In the genomic region with DNA sequence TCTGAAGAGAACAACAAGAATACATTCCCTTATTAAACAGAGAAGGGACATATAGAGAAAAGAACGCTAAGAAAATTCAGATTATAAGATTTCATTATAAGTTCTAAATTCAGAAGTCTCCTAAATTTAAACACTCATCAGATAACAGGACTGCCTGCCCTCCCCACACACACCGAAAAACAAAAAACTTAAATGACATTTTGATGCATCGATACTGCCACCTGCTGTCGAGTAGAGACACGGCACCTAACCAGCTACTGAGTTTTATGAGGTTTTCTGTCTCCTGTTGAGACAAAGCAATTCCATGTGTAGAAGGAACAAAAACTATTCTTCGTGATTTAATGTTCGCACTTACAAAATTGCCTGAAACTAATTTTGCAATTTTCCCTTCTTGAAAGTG, we compare ENCODE assay signal across 8 mouse cellular contexts. TPM values are rescaled to one million over a fixed set of nuclear protein-coding genes. Genes with fewer than 3 reads are reported as not detected.
A peak's percentile ranks its signal among the peaks of the same experiment; 100 is the strongest.
DNase-seq lines count a peak whose midpoint lies in the region; ATAC-seq lines count a peak whose summit lies in the region.

No protein-coding gene starts in this region.

- peak; percentile 54 for ATAC-seq in CD4-positive, CD25-positive, alpha-beta regulatory T cell, adult 4 months
- no peak for ATAC-seq in heart, embryonic 15.5 days (replicated peaks; ENCODE audit: insufficient number of reproducible peaks, insufficient read depth, low FRiP score, low read depth)
- ATAC-seq in liver, embryonic 11.5 days (replicated peaks; ENCODE audit: low FRiP score): peak; percentile 74

- peak overlapping the region; percentile 89 for H3K4me2 ChIP-seq in heart, embryonic 15.5 days
- H3K4me2 ChIP-seq in liver, embryonic 11.5 days: peak overlapping the region; percentile 70

- no peaks in the 10 kb centered on the region for H3K9me3 ChIP-seq in forebrain, embryonic 10.5 days
- no peaks in the 10 kb centered on the region for H3K9me3 ChIP-seq in heart, embryonic 15.5 days (replicated peaks)
- H3K9me3 ChIP-seq in liver, embryonic 11.5 days (ENCODE audit: control insufficient read depth, low read length): no peaks in the 10 kb centered on the region

- H3K27me3 ChIP-seq in forebrain, embryonic 10.5 days (ENCODE audit: poor library complexity, severe bottlenecking): no peaks in the 10 kb centered on the region
- H3K27me3 ChIP-seq in heart, embryonic 15.5 days: no peaks in the 10 kb centered on the region
- no peaks in the 10 kb centered on the region for H3K27me3 ChIP-seq in liver, embryonic 11.5 days (replicated peaks; ENCODE audit: control insufficient read depth, insufficient read depth, low read length)

- H3K36me3 ChIP-seq in forebrain, embryonic 10.5 days (replicated peaks): no peaks in the 10 kb centered on the region
- H3K36me3 ChIP-seq in heart, embryonic 15.5 days: no peaks in the 10 kb centered on the region
- no peaks in the 10 kb centered on the region for H3K36me3 ChIP-seq in liver, embryonic 11.5 days (ENCODE audit: control insufficient read depth, insufficient read depth, low read length)

- peak; percentile 20 for DNase-seq in brain, embryonic 18.5 days (ENCODE audit: low read depth, low spot score)
- peak; percentile 67 for DNase-seq in forebrain, embryonic 10.5 days (ENCODE audit: extremely low spot score, low spot score)
- peak; percentile 76 for DNase-seq in kidney, postnatal 10 days
- peak; percentile 41 for DNase-seq in liver, embryonic 11.5 days (ENCODE audit: low spot score)
- peak; percentile 1 to 33 for DNase-seq in natural killer cell, adult 2 months (ENCODE audit: low spot score in 2 of 2)
- DNase-seq in testis, postnatal 10 days (ENCODE audit: low spot score): peak; percentile 65

- H3K4me3 ChIP-seq in forebrain, embryonic 10.5 days: peak overlapping the region; percentile 52
- peak overlapping the region; percentile 57 for H3K4me3 ChIP-seq in heart, embryonic 15.5 days
- peak overlapping the region; percentile 40 for H3K4me3 ChIP-seq in liver, embryonic 11.5 days (ENCODE audit: low read depth, low read length)

- H3K27ac ChIP-seq in forebrain, embryonic 10.5 days: peak overlapping the region; percentile 80
- H3K27ac ChIP-seq in heart, embryonic 15.5 days: no peak overlapping the region
- peak overlapping the region; percentile 46; the same call in 1 of the 2 replicates for H3K27ac ChIP-seq in liver, embryonic 11.5 days (ENCODE audit: low read depth, low read length)

- no peak overlapping the region for H3K9ac ChIP-seq in heart, embryonic 15.5 days
- H3K9ac ChIP-seq in liver, embryonic 11.5 days (ENCODE audit: low read depth, low read length): no peak overlapping the region

- peaks cover 19% of the 10 kb centered on the region for H3K4me1 ChIP-seq in forebrain, embryonic 10.5 days
- H3K4me1 ChIP-seq in heart, embryonic 15.5 days (replicated peaks): peaks cover 2% of the 10 kb centered on the region; the same call in 1 of the 2 replicates
- 0 out of 2 replicates have a peak, but pooled peaks cover 2% of the 10 kb centered on the region for H3K4me1 ChIP-seq in liver, embryonic 11.5 days (replicated peaks; ENCODE audit: control insufficient read depth, insufficient read depth, low read length)

- WGBS in forebrain, embryonic 10.5 days: 4% methylated on average over 7 of the region's 7 CpGs
- WGBS in heart, embryonic 15.5 days: 2% methylated on average over 7 of the region's 7 CpGs
- WGBS in liver, embryonic 11.5 days: under 1% methylated on average over 7 of the region's 7 CpGs

RNA-seq across cellular contexts. Expression of a gene that starts 23.2 kb away (rescaled TPM):
- not detected for polyA plus RNA-seq in CD4-positive, CD25-positive, alpha-beta regulatory T cell, adult 4 months (2017; shearing (Covaris generic))
- not detected in 2 replicates for polyA plus RNA-seq in forebrain, embryonic 10.5 days (2016; fragmentation: Nextera tagmentation; extraction: Ambion mirVana)
- not detected in 2 replicates for polyA plus RNA-seq in heart, embryonic 15.5 days (2015; fragmentation: Nextera tagmentation; extraction: Ambion mirVana)
- polyA plus RNA-seq in liver, embryonic 11.5 days (2014; fragmentation: Nextera tagmentation; extraction: Ambion mirVana): not detected in 2 replicates

Comparison
In these comparisons a context has a peak if more than half of its experiments do, and no peak if none do; other contexts are left out.
1. DNase-seq: peak in every context shown above with its lines; median percentile 76 in kidney, postnatal 10 days; 67 in forebrain, embryonic 10.5 days; 65 in testis, postnatal 10 days; 41 in liver, embryonic 11.5 days; 20 in brain, embryonic 18.5 days; 17 in natural killer cell, adult 2 months.